Mouse (Mus musculus) intestine, embryonic 14.5 days (tissue): ENCODE results near the gene Aak1. TPM values are rescaled to one million over a fixed set of nuclear protein-coding genes. Genes with fewer than 3 reads are reported as not detected.

Experiments used
- ATAC-seq: fragments of 200-750 bp; cut with Nextera tagmentation; replicated peaks from 2 replicates; pipeline ENCODE4 v1.8.0; 2017; ENCODE audit warnings: low read depth, moderate number of reproducible peaks, moderate TSS enrichment, moderate library complexity; ENCODE audit not compliant: low FRiP score, low TSS enrichment
- DNase-seq: peaks from one replicate; pipeline ENCODE4 v3.0.0-alpha.2; 2018; ENCODE audit warnings: low spot score
- H3K27ac ChIP-seq: fragments of 300-500 bp; sonication (generic); 2 replicates; pipeline ENCODE4 v1.5.1; 2014; ENCODE audit warnings: low read depth, mild to moderate bottlenecking, control low read depth
- H3K27me3 ChIP-seq: fragments of 300-500 bp; sonication (generic); replicated peaks from 2 replicates; pipeline ENCODE4 v1.6.1; 2014; ENCODE audit warnings: low read length, control low read depth; ENCODE audit not compliant: control insufficient read depth, insufficient read depth
- H3K36me3 ChIP-seq: fragments of 300-500 bp; sonication (generic); 2 replicates; pipeline ENCODE4 v1.6.1; 2014; ENCODE audit warnings: low read length, control low read depth; ENCODE audit not compliant: control insufficient read depth, insufficient read depth
- H3K4me1 ChIP-seq: fragments of 300-500 bp; sonication (generic); replicated peaks from 2 replicates; pipeline ENCODE4 v1.6.1; 2014; ENCODE audit warnings: low read length, control low read depth, mixed read lengths; ENCODE audit not compliant: control insufficient read depth, insufficient read depth
- H3K4me2 ChIP-seq: fragments of 300-500 bp; sonication (generic); 2 replicates; pipeline ENCODE4 v1.6.1; 2014; ENCODE audit warnings: low read length
- H3K4me3 ChIP-seq: fragments of 300-500 bp; sonication (generic); 2 replicates; pipeline ENCODE4 v1.5.1; 2014; ENCODE audit warnings: low read depth, low read length, control low read depth, mixed read lengths
- H3K9ac ChIP-seq: fragments of 300-500 bp; sonication (generic); 2 replicates; pipeline ENCODE4 v1.6.1; 2014; ENCODE audit warnings: mild to moderate bottlenecking, low read length
- H3K9me3 ChIP-seq: fragments of 300-500 bp; sonication (generic); 2 replicates; pipeline ENCODE4 v1.6.1; 2016; ENCODE audit warnings: low read length, control low read depth; ENCODE audit not compliant: control insufficient read depth
- WGBS: fragments of 180-500 bp; shearing (Covaris S2); extraction: QIAGEN DNeasy Blood & Tissue Kit; methylation state at CpG from one replicate; pipeline ENCODE4 v1.1.7; 2014; 5-methylcytosine and 5-hydroxymethylcytosine counted together
- polyA plus RNA-seq: library from polyadenylated mRNA; unstranded; fragments of >200 nt; fragmentation: Nextera tagmentation; extraction: Ambion mirVana; gene quantifications from 2 replicates; pipeline ENCODE4 v1.2.1, GENCODE M21; 2014

Gene Aak1
- polyA plus RNA-seq, 1 experiment from 2014 or later = 14.0 TPM

- Histone ChIP-seq H3K4me3 (no peak overlapping the region), H3K27me3 (no peaks in the 10 kb centered on the region), H3K36me3 (peaks cover 8% of the 10 kb centered on the region; the same call in 1 of the 2 replicates), H3K4me2 (no peak overlapping the region), H3K9me3 (no peaks in the 10 kb centered on the region), H3K27ac (no peak overlapping the region; the same call in 1 of the 2 replicates), H3K9ac (no peak overlapping the region), H3K4me1 (0 out of 2 replicates have a peak, but pooled peaks cover 3% of the 10 kb centered on the region)
- no peak for DNase-seq
- ATAC-seq = no peak
- 59% methylated on average over 6 of the region's 6 CpGs for WGBS
These were observed 36.7 kb downstream of the Aak1 start for GRCm38 (mm10) chr6:86885816-86886529.

DNA sequence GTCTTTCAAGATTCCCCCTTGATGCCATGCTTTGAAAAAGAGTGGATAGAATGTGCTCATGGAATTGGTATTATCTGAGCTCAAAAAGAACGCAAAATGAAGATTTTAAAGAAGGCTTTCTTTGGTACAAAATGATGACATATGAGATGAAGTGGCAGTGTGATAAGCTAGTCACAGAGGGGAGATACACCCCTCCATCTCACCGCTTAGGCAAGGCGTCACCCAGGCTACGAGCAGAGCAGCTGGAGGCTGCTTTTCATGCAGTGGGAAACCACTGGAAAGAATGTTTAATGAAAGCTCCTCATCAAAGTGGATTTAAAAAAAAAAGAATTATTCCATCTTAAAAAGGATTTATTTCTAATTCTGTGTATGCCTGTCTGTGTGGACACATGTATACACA lies 37.5 kb downstream of the Aak1 start:
- Histone ChIP-seq H3K4me2 (no peak overlapping the region), H3K27ac (no peak overlapping the region), H3K27me3 (no peaks in the 10 kb centered on the region), H3K9me3 (no peaks in the 10 kb centered on the region), H3K36me3 (peaks cover 9% of the 10 kb centered on the region; the same call in 1 of the 2 replicates), H3K4me1 (0 out of 2 replicates have a peak, but pooled peaks cover 3% of the 10 kb centered on the region), H3K4me3 (no peak overlapping the region), H3K9ac (no peak overlapping the region)
- ATAC-seq (no peak), DNase-seq (no peak)
- 88% methylated on average over 4 of the region's 4 CpGs for WGBS

DNA sequence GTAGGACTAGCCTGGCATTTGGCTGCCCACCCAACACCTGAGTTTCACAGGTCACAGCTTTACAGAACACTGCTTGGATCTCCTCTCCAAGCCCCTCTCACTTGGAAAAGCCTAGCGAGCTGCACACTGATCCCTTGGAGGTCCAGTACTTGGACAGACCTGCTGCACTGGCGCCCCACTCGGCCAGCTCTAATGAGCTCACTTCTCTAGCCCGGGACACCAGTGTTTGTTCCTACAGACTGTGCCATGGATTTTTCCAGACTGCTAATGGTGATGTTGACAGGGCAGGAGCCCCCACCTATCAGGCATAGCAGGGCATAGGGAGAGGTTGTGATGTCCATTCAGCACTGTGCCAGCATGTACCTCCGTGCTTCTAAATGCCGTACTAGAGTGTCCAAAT lies 48.2 kb downstream of the Aak1 start:
- no peaks in the 10 kb centered on the region for H3K27me3 ChIP-seq
- no peak overlapping the region for H3K4me2 ChIP-seq
- H3K4me1 ChIP-seq = no peaks in the 10 kb centered on the region
- H3K9me3 ChIP-seq = no peaks in the 10 kb centered on the region
- H3K9ac ChIP-seq = no peak overlapping the region
- ATAC-seq (no peak), DNase-seq (no peak)
- no peaks in the 10 kb centered on the region for H3K36me3 ChIP-seq
- H3K27ac ChIP-seq = no peak overlapping the region
- 94% methylated on average over 6 of the region's 6 CpGs for WGBS
- no peak overlapping the region for H3K4me3 ChIP-seq

GRCm38 (mm10) chr6:86899053-86899452 lies 49.7 kb downstream of the Aak1 start:
- Histone ChIP-seq H3K4me1 (no peaks in the 10 kb centered on the region), H3K27me3 (no peaks in the 10 kb centered on the region), H3K4me3 (no peak overlapping the region), H3K27ac (no peak overlapping the region), H3K9ac (no peak overlapping the region), H3K4me2 (no peak overlapping the region), H3K36me3 (no peaks in the 10 kb centered on the region), H3K9me3 (no peaks in the 10 kb centered on the region)
- DNase-seq (no peak), ATAC-seq (no peak)
- WGBS = 64% methylated on average over 3 of the region's 3 CpGs

DNA sequence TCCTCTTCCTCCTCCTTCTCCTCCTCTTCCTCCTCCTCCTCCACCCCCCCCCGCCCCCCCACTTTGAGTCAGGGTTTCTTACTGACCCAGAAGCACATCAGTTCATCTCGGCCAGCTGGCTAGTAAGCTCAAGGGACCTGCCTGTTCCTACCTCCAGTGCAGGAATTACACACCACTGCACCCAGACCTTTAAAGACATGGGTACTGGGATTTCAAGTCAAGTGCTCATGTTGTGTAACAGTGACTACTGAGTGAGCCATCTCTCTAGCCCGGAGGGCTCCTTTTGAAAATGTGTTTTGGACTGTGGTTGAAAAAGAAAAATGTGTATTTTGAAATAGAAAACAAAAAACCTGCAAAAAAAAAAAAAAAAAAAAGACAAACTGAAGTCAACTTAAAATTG lies 50.6 kb downstream of the Aak1 start:
- H3K4me1 ChIP-seq = 0 out of 2 replicates have a peak, but pooled peaks cover 2% of the 10 kb centered on the region
- no peak overlapping the region for H3K4me3 ChIP-seq
- 81% methylated on average over 3 of the region's 3 CpGs for WGBS
- H3K9me3 ChIP-seq = no peaks in the 10 kb centered on the region
- no peak for ATAC-seq
- no peaks in the 10 kb centered on the region for H3K27me3 ChIP-seq
- no peak overlapping the region for H3K4me2 ChIP-seq
- no peak overlapping the region for H3K27ac ChIP-seq
- DNase-seq = no peak
- H3K36me3 ChIP-seq = no peaks in the 10 kb centered on the region
- H3K9ac ChIP-seq = no peak overlapping the region

- DNase-seq (no peak), ATAC-seq (no peak)
- 92% methylated on average over 3 of the region's 3 CpGs for WGBS
- H3K9me3 ChIP-seq = no peaks in the 10 kb centered on the region
- H3K36me3 ChIP-seq = no peaks in the 10 kb centered on the region
- 0 out of 2 replicates have a peak, but pooled peaks cover 2% of the 10 kb centered on the region for H3K4me1 ChIP-seq
- H3K4me2 ChIP-seq = no peak overlapping the region
- no peak overlapping the region for H3K9ac ChIP-seq
- H3K27me3 ChIP-seq = no peaks in the 10 kb centered on the region
- no peak overlapping the region for H3K4me3 ChIP-seq
- H3K27ac ChIP-seq = no peak overlapping the region
These were observed 51.2 kb downstream of the Aak1 start for GRCm38 (mm10) chr6:86900546-86900945.

DNA sequence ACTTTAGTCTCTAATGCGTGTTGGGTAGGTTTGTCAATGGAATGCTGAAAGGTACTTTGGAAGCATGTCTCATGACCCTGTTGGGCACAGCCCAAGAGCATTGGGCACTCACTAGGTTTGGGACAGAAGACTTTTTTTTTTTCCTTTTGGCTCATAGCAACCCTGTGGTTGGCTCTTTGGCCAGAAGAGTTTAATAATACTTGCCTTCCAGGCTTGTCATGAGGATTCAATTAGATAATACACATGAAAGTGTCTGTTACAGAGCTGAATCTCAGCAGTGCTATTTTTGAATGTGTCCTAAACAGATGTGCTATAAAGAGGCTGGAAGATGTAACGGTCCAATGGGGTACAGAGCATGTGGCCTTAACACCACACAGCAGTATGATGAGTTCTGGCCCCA lies 56.2 kb downstream of the Aak1 start:
- no peak overlapping the region for H3K9ac ChIP-seq
- no peak overlapping the region for H3K4me2 ChIP-seq
- ATAC-seq (no peak), DNase-seq (no peak)
- 0 out of 2 replicates have a peak, but pooled peaks cover 2% of the 10 kb centered on the region for H3K4me1 ChIP-seq
- no peak overlapping the region for H3K4me3 ChIP-seq
- WGBS = 92% methylated on average over 2 of the region's 2 CpGs
- H3K27me3 ChIP-seq = no peaks in the 10 kb centered on the region
- no peaks in the 10 kb centered on the region for H3K9me3 ChIP-seq
- H3K27ac ChIP-seq = no peak overlapping the region
- no peaks in the 10 kb centered on the region for H3K36me3 ChIP-seq

DNA sequence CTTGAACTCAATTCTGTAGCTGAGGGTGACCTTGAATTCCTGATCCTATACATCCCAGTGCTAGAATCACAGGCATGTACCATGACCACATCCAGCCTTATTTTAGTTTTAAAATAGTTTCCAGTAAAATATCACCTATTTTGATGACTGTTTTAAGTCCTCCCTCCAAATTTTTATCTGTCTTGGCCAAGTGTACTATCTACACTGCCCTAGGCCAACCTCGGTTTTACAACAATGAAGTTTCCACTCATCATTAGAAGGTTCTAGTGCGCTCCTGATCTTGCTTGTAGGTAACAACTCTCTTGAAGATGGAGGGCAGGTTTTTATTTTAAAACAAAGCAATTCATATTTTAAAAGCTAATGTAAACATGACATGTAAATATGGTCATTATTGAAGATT lies 57.9 kb downstream of the Aak1 start:
- no peak for ATAC-seq
- H3K27ac ChIP-seq = no peak overlapping the region
- no peak for DNase-seq
- H3K27me3 ChIP-seq = no peaks in the 10 kb centered on the region
- H3K4me1 ChIP-seq = 0 out of 2 replicates have a peak, but pooled peaks cover 2% of the 10 kb centered on the region
- no peak overlapping the region for H3K4me2 ChIP-seq
- no peak overlapping the region for H3K9ac ChIP-seq
- WGBS = 85% methylated on average over 2 of the region's 2 CpGs
- H3K36me3 ChIP-seq = no peaks in the 10 kb centered on the region
- no peaks in the 10 kb centered on the region for H3K9me3 ChIP-seq
- H3K4me3 ChIP-seq = no peak overlapping the region

DNA sequence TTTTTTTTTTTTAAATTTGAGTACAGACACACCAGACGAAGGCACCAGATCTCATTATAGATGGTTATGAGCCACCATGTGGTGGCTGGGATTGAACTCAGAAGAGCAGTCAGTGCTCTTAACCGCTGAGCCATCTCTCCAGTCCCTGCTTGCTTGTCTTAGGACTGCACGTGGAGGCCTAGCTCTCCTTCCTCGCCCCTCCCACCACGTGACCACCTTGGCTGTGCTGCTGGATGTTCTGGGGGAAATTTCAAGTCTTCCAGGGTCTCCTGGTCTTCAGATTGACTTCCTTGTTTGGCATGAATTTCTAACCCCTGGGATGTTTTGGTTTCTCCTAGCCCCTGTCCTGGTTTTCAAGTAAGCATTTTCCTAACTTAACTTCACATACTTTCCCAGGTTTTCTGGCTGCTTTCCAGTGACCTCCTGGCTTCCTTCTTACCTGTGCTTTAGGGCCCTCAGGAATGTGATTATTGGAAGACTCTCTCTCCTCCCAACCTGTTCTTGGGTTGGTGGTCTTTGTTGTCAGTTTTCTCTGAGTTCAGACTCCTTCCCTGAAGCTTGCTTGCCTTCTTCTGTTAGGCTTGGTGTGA lies 59.3 kb downstream of the Aak1 start:
- Histone ChIP-seq H3K27me3 (no peaks in the 10 kb centered on the region), H3K9me3 (no peaks in the 10 kb centered on the region), H3K9ac (no peak overlapping the region), H3K4me2 (no peak overlapping the region), H3K4me1 (0 out of 2 replicates have a peak, but pooled peaks cover 2% of the 10 kb centered on the region), H3K36me3 (no peaks in the 10 kb centered on the region), H3K4me3 (no peak overlapping the region), H3K27ac (no peak overlapping the region)
- DNase-seq = no peak
- ATAC-seq = no peak
- WGBS = 60% methylated on average over 5 of the region's 5 CpGs
